Mouse (Mus musculus) lung, postnatal 14 days (tissue): ENCODE measurements around the gene Hes3.

ENCODE experiments used
- DNase-seq: peaks from one replicate; pipeline ENCODE4 v3.0.0; 2021

Gene Hes3

GRCm38 (mm10) chr4:152247195-152247594 lies 44.3 kb downstream of the Hes3 start:
- DNase-seq: no peak

- DNase-seq: no peak
These were observed 45.5 kb downstream of the Hes3 start for GRCm38 (mm10) chr4:152246011-152246410.

- DNase-seq: no peak
These were observed 46.6 kb downstream of the Hes3 start for GRCm38 (mm10) chr4:152244545-152245522.

- no peak for DNase-seq
These were observed 47.5 kb downstream of the Hes3 start for GRCm38 (mm10) chr4:152243969-152244368.

GRCm38 (mm10) chr4:152243241-152243891 lies 48.1 kb downstream of the Hes3 start:
- DNase-seq: no peak

GRCm38 (mm10) chr4:152239974-152240373 lies 51.5 kb downstream of the Hes3 start:
- DNase-seq: no peak
